Mouse (Mus musculus) midbrain, embryonic 10.5 days (tissue): Measurements from ENCODE around the gene Tagap1. TPM values are rescaled to one million over a fixed set of nuclear protein-coding genes. Genes with fewer than 3 reads are reported as not detected.
A peak's percentile ranks its signal among the peaks of the same experiment; 100 is the strongest.
"Not testable (repeated sequence)": the region's sequence is repeated elsewhere in the genome, so short reads cannot be mapped to it uniquely, and the experiment has no call there.

Experiments used
- DNase-seq: peaks from one replicate; pipeline ENCODE4 v3.0.0-alpha.2; 2017; ENCODE audit warnings: low spot score
- H3K27ac ChIP-seq: fragments of 300-500 bp; sonication (generic); replicated peaks from 2 replicates; pipeline ENCODE4 v1.5.1; 2016; ENCODE audit warnings: mild to moderate bottlenecking
- H3K27me3 ChIP-seq: fragments of 300-500 bp; sonication (generic); 2 replicates; pipeline ENCODE4 v1.6.1; 2016; ENCODE audit warnings: low read depth, mild to moderate bottlenecking; ENCODE audit not compliant: poor library complexity, severe bottlenecking
- H3K36me3 ChIP-seq: fragments of 300-500 bp; sonication (generic); 2 replicates; pipeline ENCODE4 v1.6.1; 2016; ENCODE audit warnings: mild to moderate bottlenecking, moderate library complexity
- H3K4me1 ChIP-seq: fragments of 300-500 bp; sonication (generic); 2 replicates; pipeline ENCODE4 v1.6.1; 2016
- H3K4me3 ChIP-seq: fragments of 300-500 bp; sonication (generic); 2 replicates; pipeline ENCODE4 v1.5.1; 2016; ENCODE audit warnings: mild to moderate bottlenecking, moderate library complexity
- H3K9me3 ChIP-seq: fragments of 300-500 bp; sonication (generic); replicated peaks from 2 replicates; pipeline ENCODE4 v1.6.1; 2016; ENCODE audit warnings: mild to moderate bottlenecking
- WGBS: fragments of 180-500 bp; shearing (Covaris S2); methylation state at CpG from one replicate; pipeline ENCODE4 v1.1.7; 2016; 5-methylcytosine and 5-hydroxymethylcytosine counted together
- polyA plus RNA-seq: library from polyadenylated mRNA; unstranded; fragments of >200 nt; fragmentation: Nextera tagmentation; extraction: Ambion mirVana; gene quantifications from 2 replicates; pipeline ENCODE4 v1.2.1, GENCODE M21; 2016

Tagap1 gene
- polyA plus RNA-seq, 1 experiment from 2014 or later: 51.2 TPM

DNA sequence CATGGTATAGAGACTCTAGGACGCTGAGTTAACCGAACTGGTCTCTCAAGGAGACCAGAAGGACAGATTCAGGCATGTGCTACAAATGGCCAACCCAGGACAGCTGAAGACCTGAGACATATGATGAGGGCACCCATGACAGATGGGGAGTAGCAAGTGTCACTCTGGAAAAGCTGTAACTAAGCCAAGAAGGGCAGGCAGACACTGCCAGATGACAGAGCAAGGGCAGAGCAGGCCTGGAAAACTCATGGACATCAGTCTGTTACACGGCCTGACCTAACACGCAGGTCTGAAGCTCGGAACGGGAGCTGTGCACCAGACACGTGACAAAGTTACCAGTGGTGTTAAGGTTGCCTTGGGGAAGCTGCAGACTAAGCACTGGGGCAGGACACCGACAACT is 2.1 kb downstream of the Tagap1 start:
- not testable (repeated sequence) for H3K9me3 ChIP-seq, H3K4me1 ChIP-seq, DNase-seq, H3K27ac ChIP-seq, H3K4me3 ChIP-seq, H3K27me3 ChIP-seq
- H3K36me3 ChIP-seq: peaks cover 24% of the 10 kb centered on the region
- 92% methylated on average over 7 of the region's 8 CpGs for WGBS

DNA sequence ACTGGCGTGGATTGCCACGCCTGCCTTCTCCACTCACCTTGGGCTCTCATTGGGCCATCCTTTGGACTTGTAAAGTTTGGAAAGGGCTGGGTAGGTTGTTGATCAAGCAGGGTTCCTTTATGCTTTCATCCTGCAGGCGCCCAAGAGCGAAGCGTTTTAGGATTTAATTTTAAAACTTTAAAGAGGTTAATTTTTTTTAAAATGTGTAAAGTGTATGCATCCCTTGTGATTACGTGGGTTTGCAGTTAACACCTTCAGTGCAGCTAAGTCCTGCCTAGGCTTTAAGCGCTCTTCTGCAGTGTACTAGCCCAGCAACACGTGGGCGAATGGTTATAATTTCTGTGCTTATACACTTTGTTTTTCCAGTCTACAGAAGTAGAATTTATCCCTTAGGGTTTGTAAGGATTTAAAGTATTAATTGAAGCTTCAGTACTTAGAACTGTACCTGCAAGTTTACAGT is 12.2 kb downstream of the Tagap1 start:
- not testable (repeated sequence) for H3K9me3 ChIP-seq, H3K27me3 ChIP-seq, H3K36me3 ChIP-seq, H3K4me1 ChIP-seq
- WGBS: 21% methylated on average over 9 of the region's 9 CpGs
- peak overlapping the region; percentile 83 for H3K27ac ChIP-seq
- peak; percentile 12 for DNase-seq
- peak overlapping the region; percentile 63 for H3K4me3 ChIP-seq

DNA sequence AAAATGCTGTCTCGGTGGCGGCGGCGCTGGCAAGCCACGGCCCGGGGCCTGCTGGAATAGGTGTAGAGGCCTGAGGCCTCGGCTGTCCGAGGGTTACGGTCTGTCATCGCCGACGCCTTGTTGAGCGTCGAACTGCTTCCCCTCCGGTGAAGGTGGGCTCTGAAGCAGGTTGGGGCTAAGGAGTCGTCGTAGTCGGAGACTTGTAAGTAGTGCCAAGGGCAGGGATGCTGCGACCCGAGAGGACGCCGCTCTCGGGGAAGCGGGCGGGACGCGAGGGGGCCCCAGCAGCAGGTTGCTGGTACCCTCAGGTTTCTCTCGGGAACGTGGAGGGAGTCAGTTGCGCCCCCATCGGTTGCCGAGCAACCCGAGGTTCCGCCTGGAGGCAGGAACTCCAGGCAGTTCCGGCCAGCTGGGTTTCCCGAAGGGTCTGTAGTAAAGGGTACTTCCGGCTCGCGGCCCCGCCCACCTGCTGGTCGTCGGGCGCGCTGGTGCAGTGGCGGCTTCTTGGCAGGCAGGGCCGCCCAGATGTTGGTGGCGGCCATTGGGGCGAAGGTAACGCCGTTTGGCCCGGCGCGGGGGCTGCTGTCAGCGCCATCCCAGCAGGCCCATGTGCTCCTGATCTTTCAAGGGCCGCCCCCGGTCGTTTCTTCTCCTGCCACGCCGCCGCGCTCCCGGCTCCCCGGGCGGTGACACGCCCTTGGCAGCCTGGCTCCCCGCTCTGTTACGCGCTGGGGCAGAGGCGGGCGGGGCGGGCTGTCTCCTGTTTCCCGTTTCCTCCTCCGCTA is 12.8 kb downstream of the Tagap1 start, which contains the start of gene Rsph3b:
Gene Rsph3b, minus strand, starts transcription at position 699 of the 785 bp plus-strand sequence.
- peak within 1 kb of the TSS; percentile 83 for H3K27ac ChIP-seq

DNA sequence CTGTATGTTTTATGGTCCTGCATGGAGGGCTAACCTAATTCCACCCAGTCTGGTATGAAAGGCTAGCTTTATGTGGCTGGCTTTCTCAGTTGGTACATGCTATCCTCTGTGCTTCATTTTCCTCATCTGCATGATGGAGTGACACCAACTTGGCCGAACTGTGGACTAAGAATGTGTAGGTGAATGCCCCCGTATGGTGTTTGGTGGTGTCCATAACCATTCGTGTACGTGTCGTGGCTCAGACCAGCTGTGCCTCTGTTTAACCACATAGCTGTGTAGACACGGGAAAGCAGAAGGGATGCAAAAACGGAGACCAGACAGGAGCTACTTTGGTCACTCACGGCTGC is 13.3 kb downstream of the Tagap1 start:
- not testable (repeated sequence) for H3K4me1 ChIP-seq, H3K9me3 ChIP-seq, H3K36me3 ChIP-seq, H3K27ac ChIP-seq, DNase-seq, H3K27me3 ChIP-seq
- no CpG with 5 or more reads among the region's 8 CpGs for WGBS
- H3K4me3 ChIP-seq: peak overlapping the region; percentile 63

More for the DNA sequence above, 12.8 kb downstream of the Tagap1 start, which contains the start of gene Rsph3b:
- H3K4me3 ChIP-seq: peak within 1 kb of the TSS; percentile 63
- H3K4me1 ChIP-seq, H3K27me3 ChIP-seq, H3K9me3 ChIP-seq, H3K36me3 ChIP-seq: not testable (repeated sequence)
- DNase-seq: peak; percentile 93
- 1% methylated on average over 73 of the region's 73 CpGs for WGBS

DNA sequence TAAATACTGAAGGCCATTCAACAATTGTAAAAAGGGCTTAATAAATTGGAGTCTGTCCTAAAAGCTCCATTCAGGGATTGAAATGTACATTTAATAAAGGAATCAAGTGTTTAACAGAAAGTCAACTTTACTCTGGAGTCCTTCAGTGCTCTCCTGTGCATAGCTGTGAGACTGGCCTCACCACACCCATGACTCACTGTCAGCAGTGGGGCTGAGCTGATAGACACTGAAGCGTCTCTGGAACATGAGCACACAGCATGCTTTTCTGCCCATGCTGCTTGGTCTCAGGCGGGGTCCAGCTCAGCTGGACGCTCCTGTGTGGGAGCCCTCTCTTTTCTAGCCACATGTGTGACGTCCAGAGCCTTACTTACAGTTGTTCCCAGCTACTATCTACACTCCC is 18.4 kb downstream of the Tagap1 start:
- not testable (repeated sequence) for DNase-seq, H3K9me3 ChIP-seq, H3K4me1 ChIP-seq, H3K27ac ChIP-seq, H3K36me3 ChIP-seq, H3K4me3 ChIP-seq, H3K27me3 ChIP-seq
- WGBS: no CpG with 5 or more reads among the region's 4 CpGs

DNA sequence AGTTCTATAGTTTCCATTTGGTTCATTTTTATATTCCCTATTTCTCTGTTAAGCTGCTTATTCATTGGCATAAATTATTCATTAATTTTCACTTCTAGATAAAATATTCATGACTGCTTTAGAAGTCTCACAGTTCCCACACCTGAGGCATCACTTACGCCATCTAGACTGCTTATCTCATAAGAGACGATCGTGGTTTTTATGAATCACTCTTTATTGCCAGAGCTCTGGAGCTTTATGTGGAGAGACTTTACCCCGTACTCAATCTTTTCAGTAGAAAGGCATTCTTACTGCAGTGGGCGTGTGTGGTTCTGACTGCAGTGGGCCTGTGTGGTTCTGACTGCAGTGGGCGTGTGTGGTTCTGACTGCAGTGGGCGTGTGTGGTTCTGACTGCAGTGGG is 29.3 kb downstream of the Tagap1 start:
- H3K9me3 ChIP-seq, H3K27me3 ChIP-seq, H3K36me3 ChIP-seq: not testable (repeated sequence)

DNA sequence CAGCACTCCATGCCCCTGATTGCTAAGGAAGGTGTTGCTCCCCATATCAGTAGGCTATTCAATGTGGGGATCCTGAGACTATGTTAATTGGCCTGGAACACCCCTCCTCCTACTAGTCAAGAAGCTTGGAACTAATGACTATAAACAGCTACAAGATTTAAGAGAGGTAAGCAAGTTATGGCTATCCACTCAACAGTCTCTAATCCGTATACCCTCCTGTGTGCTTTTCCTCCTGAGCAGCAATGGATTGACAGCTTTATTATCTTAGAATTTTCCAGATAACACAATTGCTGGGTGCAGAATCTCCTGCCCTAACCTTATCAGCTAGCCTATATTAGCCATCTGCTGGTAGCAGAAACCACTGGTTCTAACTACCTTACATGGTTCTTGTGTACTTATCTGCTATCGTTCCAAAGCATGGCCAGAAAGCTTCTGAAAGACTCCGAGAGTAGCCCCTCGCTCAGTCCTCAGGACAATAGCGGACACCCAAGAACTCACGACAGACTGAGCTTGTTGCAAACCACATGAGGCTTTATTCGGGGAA is 40.5 kb downstream of the Tagap1 start:
- not testable (repeated sequence) for H3K27me3 ChIP-seq, DNase-seq, H3K4me1 ChIP-seq, H3K27ac ChIP-seq, H3K36me3 ChIP-seq, H3K4me3 ChIP-seq, H3K9me3 ChIP-seq
- WGBS: 91% methylated on average over 7 of the region's 7 CpGs

More for the DNA sequence above, 29.3 kb downstream of the Tagap1 start:
- not testable (repeated sequence) for H3K4me1 ChIP-seq, H3K27ac ChIP-seq, DNase-seq, H3K4me3 ChIP-seq
- WGBS: 96% methylated on average over 7 of the region's 7 CpGs

DNA sequence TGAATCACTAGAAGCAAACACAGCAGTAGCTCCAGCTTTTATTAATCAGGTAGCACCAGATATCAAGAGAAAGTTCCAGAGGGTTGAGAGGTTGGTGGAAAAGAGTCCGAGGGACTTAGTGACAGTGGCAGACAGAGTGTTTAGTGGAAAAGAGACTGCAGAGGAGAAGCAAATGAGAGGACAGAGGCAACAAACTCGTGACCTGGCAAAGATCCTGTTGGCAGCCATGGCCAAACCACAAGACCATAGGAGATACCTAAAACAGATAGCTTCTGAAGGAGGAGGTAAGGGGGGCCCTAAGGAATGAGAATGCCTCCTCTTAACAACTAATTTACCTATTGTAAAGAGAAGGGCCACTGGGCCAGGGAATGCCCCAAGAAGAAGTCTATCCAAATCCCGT is 41.6 kb downstream of the Tagap1 start:
- H3K9me3 ChIP-seq: not testable (repeated sequence)

DNA sequence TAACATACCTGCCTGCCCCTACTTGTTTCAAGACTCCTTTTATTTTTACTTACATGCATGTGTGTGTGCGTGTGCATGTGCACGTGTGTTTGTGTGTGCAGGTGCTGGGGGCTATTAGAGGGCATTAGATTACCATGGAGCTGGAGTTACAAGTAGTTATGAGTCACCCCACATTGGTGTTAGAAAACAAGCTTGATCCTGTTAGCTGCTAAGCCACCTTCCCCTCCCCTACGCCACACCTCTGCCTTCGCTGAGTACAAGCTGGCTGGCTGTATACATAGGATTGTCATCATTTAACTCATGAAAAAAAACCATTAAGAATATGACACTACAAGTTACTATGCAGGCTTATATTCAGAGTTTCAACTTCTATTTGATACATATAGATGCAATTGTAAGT is 45.7 kb downstream of the Tagap1 start:
- H3K9me3 ChIP-seq, H3K4me3 ChIP-seq, DNase-seq, H3K36me3 ChIP-seq, H3K27me3 ChIP-seq, H3K27ac ChIP-seq, H3K4me1 ChIP-seq: not testable (repeated sequence)
- WGBS: 96% methylated on average over 4 of the region's 4 CpGs

More for the DNA sequence above, 41.6 kb downstream of the Tagap1 start:
- not testable (repeated sequence) for H3K27ac ChIP-seq, H3K27me3 ChIP-seq, H3K4me1 ChIP-seq, H3K4me3 ChIP-seq, DNase-seq, H3K36me3 ChIP-seq
- whole genome bisulfite sequencing: 91% methylated on average over 3 of the region's 3 CpGs

DNA sequence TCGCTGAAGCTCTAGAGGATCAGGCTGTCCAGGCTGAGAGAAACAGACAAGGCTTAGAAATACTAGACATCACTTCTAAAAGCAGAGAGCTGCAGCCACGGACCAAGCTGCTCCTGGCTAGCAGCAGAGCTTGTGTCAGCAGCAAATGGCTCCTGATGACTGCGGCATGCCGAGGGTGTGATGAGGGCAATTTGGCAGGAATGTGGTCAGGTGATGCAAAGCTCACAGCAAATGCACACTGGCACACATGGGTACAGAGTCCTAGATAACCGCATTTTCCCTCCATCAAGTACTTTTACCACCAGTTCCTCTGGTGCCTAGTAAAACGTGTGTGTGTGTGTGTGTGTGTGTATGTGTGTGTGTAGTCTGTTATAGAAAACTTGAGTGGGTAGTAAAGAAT is 46.9 kb downstream of the Tagap1 start:
- DNase-seq, H3K9me3 ChIP-seq, H3K27me3 ChIP-seq, H3K27ac ChIP-seq, H3K36me3 ChIP-seq, H3K4me3 ChIP-seq, H3K4me1 ChIP-seq: not testable (repeated sequence)
- WGBS: 87% methylated on average over 2 of the region's 6 CpGs

Other genes with a start within 250 kb of the Tagap1 start
- 54.9 and 56.7 TPM in 2 replicates for gene Ezr, start 178.4 kb downstream of the Tagap1 start, polyA plus RNA-seq
- gene Rsph3b, start 12.5 kb downstream of the Tagap1 start, polyA plus RNA-seq: 41.6 and 42.6 TPM in 2 replicates
- gene Rnaset2b, start 9.5 kb upstream of the Tagap1 start, polyA plus RNA-seq: 128 TPM in 2 replicates
- gene Gm49721, start 17.7 kb upstream of the Tagap1 start, polyA plus RNA-seq: 0.10 and 0.32 TPM in 2 replicates
- gene Gm1604a, start 64.4 kb upstream of the Tagap1 start, polyA plus RNA-seq: not detected in 2 replicates
- gene Rps6ka2, start 209.0 kb upstream of the Tagap1 start, polyA plus RNA-seq: 21.4 and 24.4 TPM in 2 replicates